Mouse (Mus musculus): Measurements from ENCODE around the gene Pitpnm3.

Pitpnm3 gene

GRCm38 (mm10) chr11:72024193-72024781 is 111.3 kb downstream of the Pitpnm3 start:
- peak; percentile 59 to 88 for DNase-seq (ENCODE audit: inconsistent age in 2 of 2, low spot score in 1 of 2)

GRCm38 (mm10) chr11:72023581-72023980 is 112.0 kb downstream of the Pitpnm3 start:
- peak in 1 of 2 experiments; percentile 52 for DNase-seq (ENCODE audit: inconsistent age in 2 of 2, low spot score in 1 of 2)

- no peak for DNase-seq (ENCODE audit: inconsistent age in 2 of 2, low spot score in 1 of 2)
These were observed 112.8 kb downstream of the Pitpnm3 start for GRCm38 (mm10) chr11:72022827-72023226.

GRCm38 (mm10) chr11:72021015-72021414 is 114.6 kb downstream of the Pitpnm3 start:
- no peak for DNase-seq (ENCODE audit: inconsistent age in 2 of 2, low spot score in 1 of 2)

GRCm38 (mm10) chr11:72017253-72017601 is 118.4 kb downstream of the Pitpnm3 start:
- no peak for DNase-seq (ENCODE audit: inconsistent age in 2 of 2, low spot score in 1 of 2)

GRCm38 (mm10) chr11:72016518-72017252 is 118.9 kb downstream of the Pitpnm3 start:
- no peak for DNase-seq (ENCODE audit: inconsistent age in 2 of 2, low spot score in 1 of 2)

GRCm38 (mm10) chr11:72014674-72015073 is 120.9 kb downstream of the Pitpnm3 start:
- no peak for DNase-seq (ENCODE audit: inconsistent age in 2 of 2, low spot score in 1 of 2)

GRCm38 (mm10) chr11:72011955-72012354 is 123.6 kb downstream of the Pitpnm3 start:
- no peak for DNase-seq (ENCODE audit: inconsistent age in 2 of 2, low spot score in 1 of 2)

GRCm38 (mm10) chr11:72010940-72011722 is 124.4 kb downstream of the Pitpnm3 start:
- no peak for DNase-seq (ENCODE audit: inconsistent age in 2 of 2, low spot score in 1 of 2)

GRCm38 (mm10) chr11:72010367-72010766 is 125.2 kb downstream of the Pitpnm3 start:
- no peak for DNase-seq (ENCODE audit: inconsistent age in 2 of 2, low spot score in 1 of 2)

GRCm38 (mm10) chr11:72005547-72005946 is 130.0 kb downstream of the Pitpnm3 start:
- DNase-seq (ENCODE audit: inconsistent age in 2 of 2, low spot score in 1 of 2): no peak

GRCm38 (mm10) chr11:72003171-72003570 is 132.4 kb downstream of the Pitpnm3 start:
- peak in 1 of 2 experiments; percentile 44 for DNase-seq (ENCODE audit: inconsistent age in 2 of 2, low spot score in 1 of 2)

- DNase-seq (ENCODE audit: inconsistent age in 2 of 2, low spot score in 1 of 2): peak; percentile 22 to 57
These were observed 133.3 kb downstream of the Pitpnm3 start for GRCm38 (mm10) chr11:72002138-72002853.

- no peak for DNase-seq (ENCODE audit: inconsistent age in 2 of 2, low spot score in 1 of 2)
These were observed 135.4 kb downstream of the Pitpnm3 start for GRCm38 (mm10) chr11:72000194-72000593.
